Mouse (Mus musculus) kidney, postnatal 10 days (tissue): ENCODE data around the gene Ankrd44.

Experiments used
- DNase-seq: peaks from one replicate; pipeline ENCODE4 v3.0.0; 2021; ENCODE audit warnings: mixed read lengths

Ankrd44 gene

GRCm38 (mm10) chr1:54844361-54844760 lies 81.8 kb downstream of the Ankrd44 start:
- DNase-seq: no peak

DNA sequence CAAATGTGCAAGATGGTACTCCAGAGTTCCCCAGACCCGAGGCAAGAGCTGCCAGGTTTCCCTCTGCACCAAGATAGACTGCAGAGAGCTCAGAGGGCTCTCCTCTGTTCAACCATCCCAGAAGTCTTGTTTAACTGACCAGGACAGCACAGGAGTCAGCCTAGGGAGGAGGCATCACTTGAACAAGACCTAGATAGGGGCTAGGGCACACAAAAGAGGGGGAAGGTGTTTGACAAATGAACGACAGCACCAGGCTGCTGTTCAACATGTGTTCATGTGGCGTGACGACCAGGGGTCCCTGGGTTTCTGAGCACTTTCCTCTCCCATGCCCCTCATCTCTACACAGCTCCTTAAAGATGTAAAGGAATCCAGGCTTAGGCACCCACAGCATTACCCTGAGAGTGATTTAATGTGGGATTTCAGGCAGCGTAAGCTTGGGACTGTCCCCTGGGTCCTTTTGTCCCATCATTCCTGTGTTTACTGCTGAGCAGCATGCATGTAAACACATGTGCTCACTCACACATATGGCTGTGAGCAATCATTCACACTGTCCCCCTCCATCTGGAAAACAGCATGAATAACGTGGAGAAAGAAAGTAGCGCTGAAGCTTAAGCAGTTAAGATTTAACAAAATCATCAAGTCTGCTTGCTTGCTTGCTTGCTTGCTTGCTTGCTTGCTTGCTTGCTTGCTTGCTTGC lies 83.3 kb downstream of the Ankrd44 start:
- DNase-seq: peak; percentile 2

GRCm38 (mm10) chr1:54841788-54842187 lies 84.4 kb downstream of the Ankrd44 start:
- DNase-seq: peak; percentile 5

GRCm38 (mm10) chr1:54840040-54840439 lies 86.1 kb downstream of the Ankrd44 start:
- DNase-seq: peak; percentile 7

DNA sequence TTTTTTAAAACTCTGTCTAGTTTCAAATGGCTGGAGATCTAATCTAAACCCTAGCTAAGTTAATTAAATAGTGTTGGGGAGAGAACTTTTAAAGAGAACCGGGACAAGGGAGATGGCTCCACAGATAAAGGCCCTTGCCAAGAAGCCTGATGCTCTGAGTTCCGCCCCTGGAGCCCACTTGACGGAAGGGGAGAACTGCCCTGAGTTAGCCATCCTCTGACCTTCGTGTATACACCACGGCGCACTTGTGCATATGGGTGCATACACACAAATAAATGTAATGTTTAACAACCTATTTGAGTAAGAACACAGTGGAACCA lies 87.7 kb downstream of the Ankrd44 start:
- DNase-seq: peak; percentile 24

DNA sequence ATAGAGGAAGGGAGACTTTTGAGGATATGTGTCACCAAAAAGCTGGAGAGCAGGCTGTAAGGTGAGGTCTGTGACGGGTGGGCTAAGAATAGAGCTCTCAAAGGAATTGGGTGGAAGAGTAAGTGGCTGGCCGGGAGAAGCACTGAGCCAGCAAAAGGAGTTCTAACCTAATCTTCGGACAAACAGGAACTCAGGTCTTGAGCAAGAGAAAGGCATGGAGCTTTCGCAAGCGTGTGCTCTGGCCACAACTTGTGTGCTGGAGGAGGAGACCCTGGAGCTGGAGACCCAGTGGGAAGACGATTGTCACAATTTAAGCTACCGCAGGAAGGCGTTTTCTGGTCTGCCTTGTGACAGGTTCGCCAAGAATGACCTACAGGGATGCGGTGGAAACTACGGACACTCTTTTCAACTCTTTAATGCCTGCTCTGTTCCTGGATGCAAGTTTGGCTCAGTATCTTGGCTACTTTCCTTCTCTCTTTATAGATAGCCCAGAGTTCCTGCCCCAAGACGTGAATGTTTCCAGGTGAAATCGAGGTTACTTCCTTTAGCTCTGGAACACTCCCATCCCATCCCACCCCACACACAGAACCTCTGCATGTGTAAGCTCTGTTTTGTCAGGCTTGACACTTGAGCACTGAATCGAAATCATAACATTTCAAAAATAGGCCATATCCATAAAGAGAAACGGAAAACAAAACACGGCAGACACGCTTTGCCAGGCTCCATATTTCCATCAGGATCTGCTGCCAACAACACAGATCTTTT lies 88.3 kb downstream of the Ankrd44 start:
- peak; percentile 10 for DNase-seq

GRCm38 (mm10) chr1:54835661-54836205 lies 90.5 kb downstream of the Ankrd44 start:
- DNase-seq: no peak

DNA sequence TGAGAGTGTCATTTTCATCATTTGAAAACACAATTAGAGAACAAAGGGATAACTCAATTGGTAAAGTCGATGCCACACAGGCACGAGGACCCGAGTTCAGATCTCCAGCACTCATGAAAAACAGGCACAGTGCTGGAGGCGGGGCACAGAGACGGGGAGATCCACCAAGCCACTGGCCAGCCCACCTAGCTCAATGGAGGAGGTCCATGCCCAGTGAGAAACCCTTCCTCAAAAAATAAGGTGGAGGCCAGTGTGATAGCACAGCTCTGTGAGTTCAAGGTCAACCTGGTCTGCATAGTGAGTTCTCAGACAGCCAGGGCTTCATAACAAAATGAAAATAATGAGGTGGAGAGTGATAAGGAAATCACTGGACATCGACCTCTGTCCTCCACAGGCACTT lies 93.0 kb downstream of the Ankrd44 start:
- no peak for DNase-seq

GRCm38 (mm10) chr1:54832765-54833164 lies 93.4 kb downstream of the Ankrd44 start:
- no peak for DNase-seq

- DNase-seq: peak; percentile 48
Observed at GRCm38 (mm10) chr1:54830223-54830622, 96.0 kb downstream of the Ankrd44 start.

- no peak for DNase-seq
Observed at GRCm38 (mm10) chr1:54829681-54830213, 96.4 kb downstream of the Ankrd44 start.

GRCm38 (mm10) chr1:54827827-54828226 lies 98.4 kb downstream of the Ankrd44 start:
- no peak for DNase-seq

- DNase-seq: no peak
Observed at GRCm38 (mm10) chr1:54827351-54827750, 98.8 kb downstream of the Ankrd44 start.

- peak; percentile 95 for DNase-seq
Observed at GRCm38 (mm10) chr1:54826426-54826986, 99.7 kb downstream of the Ankrd44 start.

DNA sequence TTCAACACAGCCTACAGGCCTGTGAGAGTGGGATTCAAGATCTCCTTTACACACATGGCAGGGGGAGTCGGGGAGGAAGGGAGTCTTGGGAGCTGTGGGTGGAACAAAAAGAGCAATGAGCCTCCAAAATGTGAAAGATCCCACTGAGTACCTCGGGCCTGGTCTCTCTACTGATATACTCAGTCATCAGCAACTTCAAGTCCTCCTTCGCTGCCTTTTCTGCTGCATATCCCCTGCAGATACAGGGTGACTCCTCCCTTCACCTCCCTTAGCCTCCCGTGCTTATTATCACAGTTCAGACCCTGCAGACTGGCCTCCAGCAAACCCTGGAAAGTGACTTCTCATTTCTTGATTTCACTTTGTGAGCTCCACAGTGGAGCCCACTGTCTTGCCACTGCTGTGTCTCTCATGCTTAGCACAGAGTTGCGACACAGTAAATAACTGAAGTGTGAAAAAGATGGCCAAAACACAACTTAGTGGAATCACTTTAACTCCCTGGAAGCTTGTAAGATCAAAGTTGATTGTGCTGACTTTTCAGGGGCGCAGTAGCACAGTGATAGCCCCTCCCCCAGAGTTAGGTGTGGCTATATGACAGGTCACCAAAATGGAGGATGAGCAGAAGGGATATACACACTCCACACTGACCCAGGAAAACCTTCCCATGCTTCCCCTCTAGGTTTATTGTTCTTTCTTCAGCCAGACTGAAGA lies 100.3 kb downstream of the Ankrd44 start:
- DNase-seq: no peak

DNA sequence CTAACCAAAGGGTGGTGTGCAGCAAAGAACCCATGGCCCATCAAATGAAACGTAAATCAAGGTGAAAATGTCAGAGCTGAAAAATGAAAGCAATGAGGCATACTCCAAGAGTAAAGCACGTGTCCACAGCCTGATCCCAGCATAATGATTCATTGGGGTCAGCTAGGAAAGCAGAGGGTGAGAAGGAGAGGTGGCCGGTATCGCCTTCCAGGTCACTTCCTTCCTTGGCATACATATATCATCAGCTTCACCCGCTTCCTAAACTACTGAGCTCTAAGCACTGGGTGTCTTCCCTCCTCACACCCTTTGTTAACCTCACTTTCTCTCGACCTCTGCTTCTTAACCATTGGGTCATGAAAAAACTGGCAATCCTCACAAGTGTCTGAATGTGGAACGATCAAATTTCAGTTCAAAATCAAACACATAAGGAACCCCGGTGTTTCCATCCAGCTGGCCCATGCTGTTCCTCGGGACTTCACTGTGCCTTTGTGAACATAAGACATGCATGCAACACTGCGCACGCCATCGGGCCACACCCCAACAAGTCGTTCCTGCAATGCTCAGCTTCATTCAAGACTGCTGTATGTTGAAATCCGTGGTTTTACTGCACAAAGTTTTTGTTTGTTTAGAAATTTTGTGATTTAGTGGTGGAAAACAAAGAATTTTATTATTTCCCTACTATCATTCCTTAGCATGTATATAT lies 101.9 kb downstream of the Ankrd44 start:
- DNase-seq: no peak

DNA sequence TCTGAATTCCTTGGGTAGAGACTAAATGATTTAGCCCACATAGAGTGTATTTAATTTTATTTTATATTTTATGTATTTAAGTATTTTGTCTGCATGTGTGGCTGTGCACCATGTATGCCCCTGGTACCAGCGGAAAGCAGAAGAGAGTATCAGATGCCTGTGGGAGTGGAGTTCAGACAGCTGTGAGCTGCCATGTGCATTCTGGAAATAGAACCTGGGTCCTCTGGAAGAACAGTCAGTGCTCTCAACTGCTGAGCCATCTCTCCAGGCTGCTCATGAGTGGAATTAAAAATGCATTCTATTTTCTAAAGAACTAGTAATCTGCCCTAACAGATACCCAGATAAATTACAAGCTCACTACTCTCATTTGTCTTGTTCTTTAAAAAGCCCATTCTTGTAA lies 104.4 kb downstream of the Ankrd44 start:
- no peak for DNase-seq

DNA sequence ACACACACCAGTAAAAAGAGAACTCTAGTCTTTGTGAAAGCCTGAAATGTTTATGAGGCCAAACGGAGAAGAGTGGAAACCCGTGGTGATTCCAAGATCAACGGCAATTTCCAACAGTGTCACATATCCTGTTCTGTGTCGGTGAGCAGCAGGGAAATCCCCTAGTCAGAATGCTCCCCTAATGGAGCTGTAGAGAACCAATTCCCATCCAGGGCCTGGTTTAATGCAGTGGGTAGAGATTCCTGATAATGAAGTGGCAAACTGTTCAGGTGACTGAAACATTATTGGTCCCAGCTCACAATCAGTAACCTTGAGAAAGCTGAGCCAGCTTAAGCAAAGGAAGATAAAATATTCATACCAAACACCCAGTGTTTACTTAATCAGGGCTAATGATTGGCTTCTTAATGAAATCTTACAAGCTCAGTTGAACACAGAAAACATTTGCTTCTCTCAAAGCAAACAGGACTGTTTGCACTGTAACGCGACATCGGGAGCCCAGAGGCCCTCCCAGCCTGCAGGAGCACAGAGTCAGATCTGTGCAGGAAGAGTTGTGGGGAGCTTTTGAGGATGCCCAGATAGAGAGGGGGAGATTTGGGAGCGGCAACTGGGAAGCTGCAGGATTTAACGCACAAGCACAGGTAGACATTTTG lies 110.9 kb downstream of the Ankrd44 start:
- DNase-seq: no peak

DNA sequence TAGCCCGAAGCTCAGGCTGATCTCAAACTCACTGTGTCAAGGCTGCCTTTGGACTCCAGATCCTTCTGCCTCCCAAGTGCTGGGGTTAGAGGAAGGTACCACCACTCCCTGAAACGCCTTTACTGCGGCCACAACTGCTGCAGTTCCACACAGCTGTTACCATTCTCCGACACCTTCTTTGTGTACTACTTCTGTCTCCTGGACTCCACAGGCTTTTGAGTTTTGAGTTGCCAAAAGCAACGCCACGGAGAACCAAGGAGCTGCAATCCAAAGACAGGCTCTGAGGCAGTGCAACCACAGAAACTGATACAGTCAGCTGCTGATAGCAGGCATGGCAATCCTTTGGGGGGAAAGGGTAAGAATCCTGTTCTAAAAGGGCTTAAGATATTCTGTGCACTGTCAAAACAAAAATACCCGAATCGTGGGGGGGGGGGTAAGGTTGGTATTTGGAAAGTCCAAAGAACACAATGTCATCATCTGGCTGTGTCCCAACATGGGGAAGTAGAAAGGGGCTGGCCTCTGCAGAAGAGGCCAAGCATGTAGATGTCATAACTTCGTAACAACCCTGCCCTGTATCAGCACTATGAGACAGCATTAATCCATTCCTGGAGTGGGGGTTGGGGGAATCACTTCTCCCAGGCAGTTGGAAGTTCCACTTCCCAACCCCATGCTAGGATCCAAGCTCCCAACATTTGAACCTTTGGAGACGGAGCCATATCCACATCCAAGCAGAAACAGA lies 116.2 kb downstream of the Ankrd44 start:
- DNase-seq: no peak

DNA sequence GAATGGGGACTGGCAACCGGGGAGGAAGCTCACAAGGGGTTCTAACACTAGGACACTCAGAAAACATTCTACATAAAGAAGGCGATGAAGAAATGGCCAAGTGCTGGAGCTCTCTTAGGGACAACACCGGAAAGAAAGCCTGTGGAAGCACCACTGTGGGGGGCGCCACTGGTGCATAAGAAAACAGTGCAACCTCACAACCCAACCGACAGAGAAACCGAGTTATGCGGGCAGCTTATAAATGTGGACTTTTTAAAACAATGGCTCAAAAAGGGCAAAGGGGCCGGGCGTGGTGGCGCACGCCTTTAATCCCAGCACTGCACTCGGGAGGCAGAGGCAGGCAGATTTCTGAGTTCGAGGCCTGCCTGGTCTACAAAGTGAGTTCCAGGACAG lies 117.1 kb downstream of the Ankrd44 start:
- no peak for DNase-seq
